Mouse (Mus musculus): ENCODE results near the gene Caskin1.

GRCm38 (mm10) chr17:24520450-24520849 lies 32.0 kb downstream of the Caskin1 start:
- TF ChIP-seq POLR2A (IDR thresholded peaks at IDR 0.05; ENCODE audit: borderline replicate concordance, insufficient read depth, low read length) (no peak), CTCF (IDR thresholded peaks at IDR 0.05; ENCODE audit: borderline replicate concordance, insufficient read depth, low read depth, low read length) (no peak)

Data from cerebellum, adult 2 months (tissue).